Mouse (Mus musculus): Measurements from ENCODE around the gene Inpp4b. TPM values are rescaled to one million over a fixed set of nuclear protein-coding genes. Genes with fewer than 3 reads are reported as not detected.

The Inpp4b gene
- polyA plus RNA-seq, 1 experiment from 2014 or later, result 6.0 TPM

- Histone ChIP-seq H3K9ac (ENCODE audit: low read depth, low read length) (no peak overlapping the region), H3K9me3 (ENCODE audit: control insufficient read depth, low read length) (no peaks in the 10 kb centered on the region), H3K36me3 (ENCODE audit: control insufficient read depth, insufficient read depth, low read length) (no peaks in the 10 kb centered on the region), H3K4me2 (ENCODE audit: low read depth, low read length) (no peak overlapping the region), H3K4me1 (ENCODE audit: control insufficient read depth, insufficient read depth, low read length) (no peaks in the 10 kb centered on the region), H3K27me3 (replicated peaks; ENCODE audit: control insufficient read depth, insufficient read depth, low read length) (no peaks in the 10 kb centered on the region), H3K4me3 (ENCODE audit: low read length) (no peak overlapping the region), H3K27ac (ENCODE audit: low read length) (no peak overlapping the region)
- no peak for ATAC-seq
- WGBS, result 68% methylated on average over 9 of the region's 9 CpGs
These were observed 431.1 kb downstream of the Inpp4b start for GRCm38 (mm10) chr8:81773305-81773965.

- ATAC-seq, result no peak
- H3K9me3 ChIP-seq (ENCODE audit: control insufficient read depth, low read length), result no peaks in the 10 kb centered on the region
- H3K4me2 ChIP-seq (ENCODE audit: low read depth, low read length), result no peak overlapping the region
- no peak overlapping the region for H3K27ac ChIP-seq (ENCODE audit: low read length)
- H3K27me3 ChIP-seq (replicated peaks; ENCODE audit: control insufficient read depth, insufficient read depth, low read length), result no peaks in the 10 kb centered on the region
- H3K4me3 ChIP-seq (ENCODE audit: low read length), result no peak overlapping the region
- H3K36me3 ChIP-seq (ENCODE audit: control insufficient read depth, insufficient read depth, low read length), result no peaks in the 10 kb centered on the region
- no peaks in the 10 kb centered on the region for H3K4me1 ChIP-seq (ENCODE audit: control insufficient read depth, insufficient read depth, low read length)
- H3K9ac ChIP-seq (ENCODE audit: low read depth, low read length), result no peak overlapping the region
- WGBS, result 62% methylated on average over 4 of the region's 4 CpGs
These were observed 431.7 kb downstream of the Inpp4b start for GRCm38 (mm10) chr8:81774010-81774409.

- WGBS, result 43% methylated on average over 1 of the region's 1 CpGs
- no peak for ATAC-seq
- Histone ChIP-seq H3K36me3 (ENCODE audit: control insufficient read depth, insufficient read depth, low read length) (no peaks in the 10 kb centered on the region), H3K9ac (ENCODE audit: low read depth, low read length) (no peak overlapping the region), H3K27me3 (replicated peaks; ENCODE audit: control insufficient read depth, insufficient read depth, low read length) (no peaks in the 10 kb centered on the region), H3K4me1 (ENCODE audit: control insufficient read depth, insufficient read depth, low read length) (no peaks in the 10 kb centered on the region), H3K4me2 (ENCODE audit: low read depth, low read length) (no peak overlapping the region), H3K4me3 (ENCODE audit: low read length) (no peak overlapping the region), H3K9me3 (ENCODE audit: control insufficient read depth, low read length) (no peaks in the 10 kb centered on the region), H3K27ac (ENCODE audit: low read length) (no peak overlapping the region)
These were observed 432.1 kb downstream of the Inpp4b start for GRCm38 (mm10) chr8:81774454-81774853.

- 72% methylated on average over 4 of the region's 4 CpGs for whole genome bisulfite sequencing
- Histone ChIP-seq H3K9me3 (ENCODE audit: control insufficient read depth, low read length) (no peaks in the 10 kb centered on the region), H3K4me3 (ENCODE audit: low read length) (no peak overlapping the region), H3K36me3 (ENCODE audit: control insufficient read depth, insufficient read depth, low read length) (no peaks in the 10 kb centered on the region), H3K27me3 (replicated peaks; ENCODE audit: control insufficient read depth, insufficient read depth, low read length) (no peaks in the 10 kb centered on the region), H3K9ac (ENCODE audit: low read depth, low read length) (no peak overlapping the region), H3K4me1 (ENCODE audit: control insufficient read depth, insufficient read depth, low read length) (no peaks in the 10 kb centered on the region), H3K4me2 (ENCODE audit: low read depth, low read length) (no peak overlapping the region), H3K27ac (ENCODE audit: low read length) (no peak overlapping the region)
- ATAC-seq, result no peak
These were observed 434.3 kb downstream of the Inpp4b start for GRCm38 (mm10) chr8:81776516-81777237.

GRCm38 (mm10) chr8:81777704-81778103 is 435.3 kb downstream of the Inpp4b start:
- Histone ChIP-seq H3K9me3 (ENCODE audit: control insufficient read depth, low read length) (no peaks in the 10 kb centered on the region), H3K27me3 (replicated peaks; ENCODE audit: control insufficient read depth, insufficient read depth, low read length) (no peaks in the 10 kb centered on the region), H3K27ac (ENCODE audit: low read length) (no peak overlapping the region), H3K4me3 (ENCODE audit: low read length) (no peak overlapping the region), H3K9ac (ENCODE audit: low read depth, low read length) (no peak overlapping the region), H3K4me2 (ENCODE audit: low read depth, low read length) (no peak overlapping the region), H3K4me1 (ENCODE audit: control insufficient read depth, insufficient read depth, low read length) (no peaks in the 10 kb centered on the region), H3K36me3 (ENCODE audit: control insufficient read depth, insufficient read depth, low read length) (no peaks in the 10 kb centered on the region)
- WGBS, result 84% methylated on average over 1 of the region's 1 CpGs
- ATAC-seq, result no peak

GRCm38 (mm10) chr8:81779440-81779839 is 437.1 kb downstream of the Inpp4b start:
- Histone ChIP-seq H3K36me3 (ENCODE audit: control insufficient read depth, insufficient read depth, low read length) (no peaks in the 10 kb centered on the region), H3K4me1 (ENCODE audit: control insufficient read depth, insufficient read depth, low read length) (no peaks in the 10 kb centered on the region), H3K9me3 (ENCODE audit: control insufficient read depth, low read length) (no peaks in the 10 kb centered on the region), H3K27ac (ENCODE audit: low read length) (no peak overlapping the region), H3K4me3 (ENCODE audit: low read length) (no peak overlapping the region), H3K4me2 (ENCODE audit: low read depth, low read length) (no peak overlapping the region), H3K27me3 (replicated peaks; ENCODE audit: control insufficient read depth, insufficient read depth, low read length) (no peaks in the 10 kb centered on the region), H3K9ac (ENCODE audit: low read depth, low read length) (no peak overlapping the region)
- 86% methylated on average over 5 of the region's 5 CpGs for WGBS
- no peak for ATAC-seq

- WGBS, result 93% methylated on average over 6 of the region's 6 CpGs
- H3K27ac ChIP-seq (ENCODE audit: low read length), result no peak overlapping the region
These were observed 437.8 kb downstream of the Inpp4b start for GRCm38 (mm10) chr8:81780166-81780565.

GRCm38 (mm10) chr8:81780921-81781675 is 438.7 kb downstream of the Inpp4b start:
- no peak overlapping the region for H3K9ac ChIP-seq (ENCODE audit: low read depth, low read length)
- no peaks in the 10 kb centered on the region for H3K36me3 ChIP-seq (ENCODE audit: control insufficient read depth, insufficient read depth, low read length)
- no peaks in the 10 kb centered on the region for H3K27me3 ChIP-seq (replicated peaks; ENCODE audit: control insufficient read depth, insufficient read depth, low read length)
- no peak overlapping the region for H3K4me3 ChIP-seq (ENCODE audit: low read length)
- no peaks in the 10 kb centered on the region for H3K9me3 ChIP-seq (ENCODE audit: control insufficient read depth, low read length)
- 87% methylated on average over 2 of the region's 2 CpGs for WGBS
- no peak overlapping the region for H3K4me2 ChIP-seq (ENCODE audit: low read depth, low read length)
- H3K27ac ChIP-seq (ENCODE audit: low read length), result no peak overlapping the region
- ATAC-seq, result no peak
- H3K4me1 ChIP-seq (ENCODE audit: control insufficient read depth, insufficient read depth, low read length), result no peaks in the 10 kb centered on the region

More at GRCm38 (mm10) chr8:81780166-81780565, 437.8 kb downstream of the Inpp4b start:
- H3K4me2 ChIP-seq (ENCODE audit: low read depth, low read length), result no peak overlapping the region
- no peak overlapping the region for H3K9ac ChIP-seq (ENCODE audit: low read depth, low read length)
- H3K36me3 ChIP-seq (ENCODE audit: control insufficient read depth, insufficient read depth, low read length), result no peaks in the 10 kb centered on the region
- H3K9me3 ChIP-seq (ENCODE audit: control insufficient read depth, low read length), result no peaks in the 10 kb centered on the region
- no peaks in the 10 kb centered on the region for H3K4me1 ChIP-seq (ENCODE audit: control insufficient read depth, insufficient read depth, low read length)
- ATAC-seq, result no peak
- no peaks in the 10 kb centered on the region for H3K27me3 ChIP-seq (replicated peaks; ENCODE audit: control insufficient read depth, insufficient read depth, low read length)
- no peak overlapping the region for H3K4me3 ChIP-seq (ENCODE audit: low read length)

GRCm38 (mm10) chr8:81782781-81783180 is 440.4 kb downstream of the Inpp4b start:
- H3K27me3 ChIP-seq (replicated peaks; ENCODE audit: control insufficient read depth, insufficient read depth, low read length), result no peaks in the 10 kb centered on the region
- no peaks in the 10 kb centered on the region for H3K9me3 ChIP-seq (ENCODE audit: control insufficient read depth, low read length)
- WGBS, result 83% methylated on average over 4 of the region's 4 CpGs
- H3K4me2 ChIP-seq (ENCODE audit: low read depth, low read length), result no peak overlapping the region
- H3K9ac ChIP-seq (ENCODE audit: low read depth, low read length), result no peak overlapping the region
- no peak overlapping the region for H3K27ac ChIP-seq (ENCODE audit: low read length)
- H3K36me3 ChIP-seq (ENCODE audit: control insufficient read depth, insufficient read depth, low read length), result no peaks in the 10 kb centered on the region
- H3K4me1 ChIP-seq (ENCODE audit: control insufficient read depth, insufficient read depth, low read length), result no peaks in the 10 kb centered on the region
- H3K4me3 ChIP-seq (ENCODE audit: low read length), result no peak overlapping the region
- ATAC-seq, result no peak
